Mouse (Mus musculus) effector memory CD4-positive, alpha-beta T cell, adult 7 months (primary cell): ENCODE data around the gene Mup20. TPM values are rescaled to one million over a fixed set of nuclear protein-coding genes. Genes with fewer than 3 reads are reported as not detected.

Experiments used
- polyA plus RNA-seq: library from polyadenylated mRNA; unstranded; fragments of 100-300 nt; shearing (Covaris generic); gene quantifications from one replicate; pipeline ENCODE4 v1.2.1, GENCODE M21; 2017

Gene Mup20
- polyA plus RNA-seq: not detected

DNA sequence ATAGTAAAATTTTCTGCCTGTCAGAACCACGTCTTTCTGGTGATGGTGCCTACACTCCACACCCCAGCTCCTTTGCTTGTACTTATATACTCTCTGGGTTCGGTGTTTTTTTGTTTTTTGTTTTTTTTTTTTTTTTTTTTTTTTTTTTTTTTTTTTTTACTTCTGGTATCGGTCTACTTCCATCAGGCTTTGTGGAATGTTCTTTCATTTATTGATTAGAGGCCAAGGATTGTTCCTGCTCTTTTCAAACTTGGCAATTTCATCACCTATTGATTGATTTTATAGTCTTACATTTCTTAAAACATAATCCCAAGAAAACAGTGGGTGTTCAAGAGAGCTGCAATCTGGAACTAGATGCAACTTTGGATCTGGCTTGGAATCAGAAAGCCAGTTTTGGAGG lies at the start of gene Mup20:
Gene Mup20, minus strand, starts transcription at position 101 of the 400 bp plus-strand sequence.

GRCm38 (mm10) chr4:62087241-62087640 lies 33.3 kb upstream of the Mup20 start, which contains the start of gene Mup3:
Gene Mup3 (minus strand): TSS chr4:62087342.

Other genes starting within 250 kb of the Mup20 start
- gene Mup5, start 218.9 kb downstream of the Mup20 start, polyA plus RNA-seq: not detected
- 0.43 TPM for gene Mup3, start 33.2 kb upstream of the Mup20 start, polyA plus RNA-seq
- not detected for gene Mup21, start 96.7 kb upstream of the Mup20 start, polyA plus RNA-seq
- gene Zfp37, start 176.9 kb upstream of the Mup20 start, polyA plus RNA-seq: 0.15 TPM
- 5.7 TPM for gene Slc31a2, start 208.4 kb upstream of the Mup20 start, polyA plus RNA-seq